Mouse (Mus musculus) kidney, postnatal 14 days (tissue): ENCODE measurements around the gene Rab8b.
"Not testable (repeated sequence)": the region's sequence is repeated elsewhere in the genome, so short reads cannot be mapped to it uniquely, and the experiment has no call there.

Source experiments
- DNase-seq: peaks from one replicate; pipeline ENCODE4 v3.0.0; 2022; ENCODE audit warnings: mixed read lengths

Rab8b gene

DNA sequence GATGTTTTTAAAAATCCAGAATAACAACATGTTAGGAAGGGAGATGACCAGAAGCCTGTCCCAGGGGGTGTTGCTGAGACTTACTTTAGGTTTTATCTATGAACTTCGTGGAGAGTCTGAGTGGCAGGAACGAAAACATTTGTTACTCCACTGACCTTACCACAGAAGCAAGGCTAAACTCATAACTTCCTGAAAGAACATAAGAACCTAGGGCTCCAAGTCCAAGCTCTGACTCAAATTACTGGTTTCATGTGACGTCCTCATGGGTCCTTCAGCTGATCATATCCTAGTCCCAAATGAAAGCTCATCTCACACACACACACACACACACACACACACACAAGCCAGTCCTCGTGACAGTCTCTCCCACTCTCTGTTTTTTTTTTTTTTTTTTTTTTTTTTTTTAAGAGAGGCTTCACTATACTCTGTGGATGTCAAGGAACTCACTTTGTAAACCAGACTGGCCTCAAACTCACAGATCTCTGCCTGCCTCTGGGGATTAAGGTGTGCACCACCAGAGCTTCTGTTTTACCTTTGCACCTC lies 87.0 kb downstream of the Rab8b start:
- no peak for DNase-seq

DNA sequence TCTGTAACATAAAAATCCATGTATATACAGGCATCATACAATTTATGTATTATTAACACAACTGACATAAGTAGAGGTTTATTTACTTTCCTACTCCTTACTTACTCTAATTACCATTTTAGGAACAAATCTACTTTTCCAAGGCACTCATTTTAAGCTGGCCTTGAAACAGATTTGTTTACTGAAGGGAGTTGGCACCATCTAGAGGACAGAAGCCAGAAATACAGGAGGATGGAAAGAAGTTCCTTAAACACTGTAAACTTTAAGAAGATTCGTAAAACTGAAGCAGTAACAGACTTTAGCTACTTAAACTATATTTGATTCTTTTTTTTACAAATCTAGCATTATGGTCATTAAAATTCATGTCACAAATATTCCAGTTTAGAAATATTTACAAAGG lies 93.5 kb downstream of the Rab8b start:
- DNase-seq: peak; percentile 55

DNA sequence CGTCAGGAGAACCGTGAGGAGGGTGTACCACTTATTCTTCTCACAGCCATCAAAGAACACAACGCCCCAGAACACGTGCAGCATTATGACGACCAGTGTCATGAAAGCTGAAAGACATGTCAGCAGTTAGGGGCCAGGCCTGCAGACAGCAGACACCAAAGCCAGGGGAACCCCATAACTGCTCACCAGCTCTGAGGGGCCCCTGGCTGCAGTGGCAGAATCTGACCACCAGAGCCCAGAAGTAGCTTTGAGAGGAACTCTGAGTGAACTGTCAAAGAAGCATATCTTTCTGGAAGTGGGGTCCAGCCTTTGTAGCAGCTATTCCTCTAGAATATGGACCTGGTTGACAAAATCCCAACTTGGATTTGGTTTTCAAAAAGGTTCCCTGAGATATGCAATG lies 97.2 kb downstream of the Rab8b start:
- not testable (repeated sequence) for DNase-seq

DNA sequence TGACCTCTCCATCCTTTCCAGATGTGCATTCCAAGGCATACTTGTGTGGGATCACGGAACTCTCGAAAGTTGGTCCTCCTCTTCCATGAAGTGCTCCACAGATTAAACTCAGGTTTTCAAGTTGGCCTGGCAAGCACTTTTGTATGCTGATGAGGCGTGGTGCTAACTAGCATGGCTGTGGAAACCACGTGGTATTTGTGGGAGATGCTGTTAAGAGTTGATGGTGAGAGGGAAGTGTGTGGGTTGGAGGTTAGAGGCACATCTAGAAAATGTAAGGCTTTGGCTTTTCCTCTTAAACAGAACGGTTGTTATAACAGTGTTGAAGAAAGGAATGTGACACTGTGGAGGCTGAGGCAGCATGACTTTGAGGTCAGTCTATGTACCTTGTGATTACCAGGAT lies 98.5 kb downstream of the Rab8b start:
- DNase-seq: no peak

DNA sequence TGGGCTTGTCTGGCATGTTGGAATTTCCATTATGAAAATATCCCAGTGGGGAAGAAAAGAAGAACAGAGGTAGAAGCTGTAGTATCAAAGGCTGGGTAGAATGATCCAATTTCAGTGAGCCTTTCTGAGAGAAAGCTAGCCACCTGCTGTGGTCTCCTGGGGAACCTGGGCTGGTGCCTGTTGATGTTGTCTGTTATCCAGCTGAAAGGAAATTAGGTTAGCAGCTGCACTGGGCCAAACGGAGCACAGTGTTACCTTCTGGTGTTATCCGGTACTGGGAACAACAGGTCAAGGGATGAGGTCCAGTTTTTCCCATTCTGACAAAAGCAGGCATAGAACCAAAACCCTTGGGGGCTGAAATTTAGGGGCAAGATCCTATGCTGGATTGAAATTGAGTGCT lies 106.1 kb downstream of the Rab8b start:
- no peak for DNase-seq

DNA sequence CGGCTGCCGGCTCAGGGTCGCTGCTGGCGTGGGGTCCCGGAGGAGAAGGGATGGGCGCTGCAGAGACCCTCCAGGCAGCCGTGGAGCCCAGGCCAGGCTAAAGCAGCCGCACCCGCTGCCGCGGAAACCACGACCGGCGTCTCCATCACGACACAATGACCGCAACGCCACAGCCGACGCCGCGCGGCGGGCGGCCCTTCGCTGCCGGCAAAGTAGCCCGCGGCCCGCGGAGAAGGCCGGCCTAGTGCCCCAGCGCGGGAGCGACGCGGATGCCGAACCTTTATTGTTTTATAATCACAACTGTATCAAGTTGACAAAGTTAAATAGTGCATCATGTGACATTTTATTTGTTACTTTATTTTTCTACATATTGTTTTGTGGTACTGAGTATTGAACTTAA lies 113.5 kb downstream of the Rab8b start:
- DNase-seq: not testable (repeated sequence)

DNA sequence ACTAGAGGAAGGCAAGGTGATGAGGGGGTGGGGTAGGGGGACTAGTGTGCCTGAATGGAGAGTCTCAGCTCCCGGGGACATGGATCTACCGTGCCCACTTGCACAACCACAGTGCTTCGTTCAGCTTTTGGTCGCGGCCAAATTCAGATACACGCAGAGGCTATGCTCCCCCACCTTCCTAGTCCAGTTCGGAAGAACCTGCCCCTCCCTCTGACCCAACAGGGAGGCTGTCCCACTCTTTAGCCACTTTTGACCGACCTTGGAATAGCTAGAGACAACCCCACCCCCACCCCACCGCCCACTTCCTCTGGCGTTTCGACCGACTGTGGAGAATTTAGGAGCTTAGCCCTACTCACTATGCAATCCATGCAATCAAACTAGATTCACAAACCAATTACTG lies 117.5 kb downstream of the Rab8b start:
- no peak for DNase-seq

DNA sequence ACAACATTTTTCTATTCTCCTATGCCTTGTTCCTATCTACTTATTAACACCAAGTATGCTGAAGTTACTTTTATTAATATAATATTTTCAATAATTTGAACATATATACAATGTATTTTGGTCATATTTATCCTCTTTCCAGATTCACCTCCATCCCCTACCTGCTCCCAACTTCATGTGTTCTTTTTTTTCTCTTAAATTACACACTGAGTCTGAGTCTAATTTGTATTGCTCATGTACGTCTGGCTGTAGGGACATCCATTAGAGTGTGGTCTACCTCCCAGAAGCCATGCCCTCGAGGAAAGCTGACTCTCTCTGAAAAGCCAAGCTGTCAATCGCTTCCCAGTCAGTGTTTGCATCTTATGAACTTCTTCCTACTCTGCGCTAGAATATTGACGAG lies 122.7 kb downstream of the Rab8b start, which contains the start of gene Gm10647:
Gene Gm10647, plus strand, starts transcription at position 301 of the 400 bp plus-strand sequence.
- no peak for DNase-seq

DNA sequence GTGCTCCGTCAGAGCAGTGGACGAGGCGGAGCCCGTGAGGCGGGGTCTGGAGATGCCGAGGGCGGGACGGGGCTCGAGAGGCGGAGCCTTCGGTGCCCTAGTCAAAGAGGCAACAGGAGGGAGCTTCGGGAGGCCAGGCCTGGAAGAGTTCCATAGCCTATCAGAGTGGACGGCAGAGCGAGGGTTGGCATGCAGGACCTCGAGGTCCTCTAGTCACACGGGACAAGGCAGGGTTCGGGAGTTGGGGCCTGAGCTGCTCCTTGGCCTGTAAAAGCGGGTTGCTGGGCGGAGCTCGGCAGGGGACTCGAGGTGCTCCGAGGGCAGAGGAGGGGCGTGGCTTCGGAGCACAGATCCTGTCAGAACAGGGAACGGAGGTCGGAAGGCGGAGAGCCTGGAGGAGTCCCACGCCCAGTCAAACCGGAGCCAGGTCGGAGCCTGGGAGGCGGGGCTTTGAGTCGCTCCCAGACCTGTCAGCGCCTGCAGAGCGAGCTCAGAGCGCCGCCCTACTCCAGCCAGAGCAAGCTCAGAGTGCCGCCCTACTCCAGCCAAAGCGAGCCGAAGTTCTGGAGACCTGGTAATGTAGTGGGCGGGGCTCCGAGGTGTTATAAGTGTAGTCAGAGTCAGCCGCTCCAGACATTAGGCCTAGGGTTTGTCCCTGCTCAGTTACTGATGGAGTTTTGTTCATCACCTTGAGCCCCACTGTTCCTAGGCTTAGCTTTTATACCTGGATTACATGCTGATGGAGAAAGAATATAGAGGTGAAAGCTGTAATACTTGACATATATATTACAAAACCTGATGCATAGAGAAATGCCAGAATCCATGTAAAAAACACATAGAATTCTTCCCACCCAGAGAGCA lies 123.8 kb downstream of the Rab8b start, which contains the start of gene Aph1b:
Gene Aph1b, minus strand, starts transcription at position 27 of the 861 bp plus-strand sequence.
- peak; percentile 98 for DNase-seq

DNA sequence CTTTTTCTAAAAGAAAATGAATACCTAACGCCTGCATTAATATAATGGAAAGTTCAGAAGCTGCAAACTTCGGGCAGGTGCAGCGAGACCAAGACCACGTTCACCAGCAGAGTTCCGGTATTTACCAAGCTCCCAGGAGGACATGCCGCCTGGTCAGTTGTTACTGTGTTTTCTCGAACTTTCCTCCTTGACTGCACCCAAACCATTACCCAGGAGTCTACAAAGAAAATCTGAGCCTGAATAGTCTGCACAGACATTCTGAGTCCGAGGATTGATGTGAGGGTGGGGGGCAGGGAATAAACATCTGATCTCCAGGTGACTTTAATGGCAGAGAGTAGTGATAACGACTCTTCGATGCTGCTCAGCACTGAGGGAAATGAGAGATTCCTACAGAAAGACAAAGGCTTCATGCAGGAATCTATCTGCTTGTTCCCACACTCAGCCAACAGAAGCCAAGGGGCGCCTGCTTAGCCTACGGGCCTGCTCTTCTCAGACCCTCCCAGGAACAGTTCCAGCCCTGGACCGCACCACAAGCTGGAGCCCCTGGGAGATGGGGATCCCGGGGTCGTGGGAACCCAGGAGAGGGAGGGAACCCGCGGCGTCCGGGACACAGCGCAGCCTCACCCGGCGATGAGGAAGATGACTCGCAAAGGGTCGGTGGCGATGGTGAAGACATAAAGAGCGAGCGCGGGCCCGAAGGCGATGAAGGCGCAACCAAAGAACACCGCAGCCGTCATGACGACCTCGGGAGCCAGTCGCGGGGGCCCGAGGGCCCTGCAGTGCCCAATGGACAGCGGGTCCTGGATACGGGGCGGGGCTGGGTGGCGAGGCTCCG lies 124.6 kb downstream of the Rab8b start:
- no peak for DNase-seq
